Mouse (Mus musculus) liver, embryonic 14.5 days (tissue): ENCODE data around the gene Sult2a6. TPM values are rescaled to one million over a fixed set of nuclear protein-coding genes. Genes with fewer than 3 reads are reported as not detected.

Experiments used
- ATAC-seq: fragments of 200-750 bp; cut with Nextera tagmentation; 2 replicates; pipeline ENCODE4 v1.8.0; 2017; ENCODE audit warnings: moderate number of reproducible peaks, mild to moderate bottlenecking, moderate library complexity; ENCODE audit not compliant: insufficient read depth
- DNase-seq, 3 experiments: peaks; one replicate each; pipeline ENCODE4 v3.0.0-alpha.2; 2012 to 2013; ENCODE audit warnings: low read depth in 3 of 3, low spot score in 3 of 3
- H3K27ac ChIP-seq: fragments of 300-500 bp; sonication (generic); 2 replicates; pipeline ENCODE4 v1.5.1; 2014; ENCODE audit warnings: moderate library complexity, mild to moderate bottlenecking, control low read depth, inconsistent platforms
- H3K27me3 ChIP-seq: fragments of 300-500 bp; sonication (generic); 2 replicates; pipeline ENCODE4 v1.6.1; 2014; ENCODE audit warnings: mild to moderate bottlenecking, low read length, moderate library complexity; ENCODE audit not compliant: control insufficient read depth, insufficient read depth
- H3K36me3 ChIP-seq: fragments of 300-500 bp; sonication (generic); replicated peaks from 2 replicates; pipeline ENCODE4 v1.6.1; 2014; ENCODE audit warnings: low read depth; ENCODE audit not compliant: control insufficient read depth, insufficient read depth
- H3K4me1 ChIP-seq, 2 experiments: fragments of 200-500 bp in 1 of 2; fragments of 300-500 bp in 1 of 2; sonication (generic) in 1 of 2; replicated peaks; 2 replicates each; pipeline ENCODE4 v1.6.1; 2012 to 2014; ENCODE audit warnings: antibody characterized with exemption in 1 of 2, inconsistent platforms in 1 of 2, low read length in 1 of 2; ENCODE audit not compliant: control insufficient read depth in 2 of 2, insufficient read depth in 2 of 2
- H3K4me2 ChIP-seq: fragments of 300-500 bp; sonication (generic); 2 replicates; pipeline ENCODE4 v1.6.1; 2014; ENCODE audit warnings: low read depth, mild to moderate bottlenecking, control low read depth, moderate library complexity
- H3K4me3 ChIP-seq, 2 experiments: fragments of 200-500 bp in 1 of 2; fragments of 300-500 bp in 1 of 2; sonication (generic) in 1 of 2; 2 replicates each; pipeline ENCODE4 v1.5.1; 2012 to 2014; ENCODE audit warnings: low read depth in 2 of 2, low read length in 2 of 2, mild to moderate bottlenecking in 2 of 2, control low read depth in 1 of 2, inconsistent platforms in 1 of 2, moderate library complexity in 1 of 2; ENCODE audit not compliant: insufficient read depth in 1 of 2
- H3K9ac ChIP-seq: fragments of 300-500 bp; sonication (generic); replicated peaks from 2 replicates; pipeline ENCODE4 v1.6.1; 2014; ENCODE audit warnings: mild to moderate bottlenecking, control low read depth, moderate library complexity
- H3K9me3 ChIP-seq: fragments of 300-500 bp; sonication (generic); 2 replicates; pipeline ENCODE4 v1.6.1; 2016; ENCODE audit warnings: low read length, mixed read lengths; ENCODE audit not compliant: control insufficient read depth
- CTCF ChIP-seq: IDR thresholded peaks from 2 replicates; pipeline ENCODE4 v1.5.1; 2016; ENCODE audit warnings: antibody characterized with exemption, low read depth, control low read depth
- EP300 ChIP-seq: IDR thresholded peaks from 2 replicates; pipeline ENCODE4 v1.6.1; 2016; ENCODE audit warnings: antibody characterized with exemption, low read depth
- WGBS: fragments of 180-500 bp; shearing (Covaris S2); extraction: QIAGEN DNeasy Blood & Tissue Kit; methylation state at CpG from one replicate; pipeline ENCODE4 v1.1.7; 2014; ENCODE audit not compliant: insufficient replicate concordance; 5-methylcytosine and 5-hydroxymethylcytosine counted together
- polyA plus RNA-seq, 2 experiments: library from polyadenylated mRNA; depleted of rRNA in 1 of 2; stranded (reverse) in 1 of 2; unstranded in 1 of 2; fragments of >200 nt; fragmentation: Nextera tagmentation in 1 of 2; extraction: Ambion mirVana in 1 of 2; gene quantifications; 2 replicates each; pipeline versions ENCODE4 v1.2.1 to v1.2.3; 2012 to 2014

Gene Sult2a6
- polyA plus RNA-seq (2012; rRNA removed): not detected in 2 replicates
- polyA plus RNA-seq (2014; fragmentation: Nextera tagmentation; extraction: Ambion mirVana): 0.24 TPM in 1 of 2 replicates, not detected in the other

DNA sequence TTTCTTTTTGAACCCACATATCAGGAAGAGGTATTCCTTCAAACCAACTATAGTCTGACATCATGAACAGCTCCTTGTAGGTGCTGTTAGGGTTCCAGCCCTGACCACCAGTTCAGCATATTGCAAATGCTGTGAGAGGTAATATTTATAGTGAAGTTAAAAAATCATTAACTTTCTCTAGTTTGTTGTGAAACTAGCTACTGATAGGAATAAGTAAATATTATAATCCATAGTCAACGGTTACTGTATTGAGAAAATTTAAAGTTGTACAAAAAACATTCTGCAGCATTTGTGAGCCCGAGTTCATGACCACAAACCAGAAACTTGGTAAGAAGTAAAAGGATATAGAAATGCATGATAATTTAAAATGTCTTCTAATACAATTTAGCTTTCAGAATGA lies at the start of gene Sult2a6:
Gene Sult2a6 (minus strand): TSS at position 101 of the 400 bp plus-strand sequence.
- no peak for DNase-seq
- Histone ChIP-seq H3K36me3 (no peaks in the 10 kb centered on the region), H3K27ac (no peak within 1 kb of the TSS), H3K27me3 (no peaks in the 10 kb centered on the region), H3K9ac (no peak within 1 kb of the TSS), H3K4me1 (no peaks in the 10 kb centered on the region), H3K4me2 (no peak within 1 kb of the TSS), H3K9me3 (no peaks in the 10 kb centered on the region), H3K4me3 (no peak within 1 kb of the TSS)
- ATAC-seq: no peak
- WGBS: 43% methylated on average over 2 of the region's 2 CpGs
- TF ChIP-seq CTCF: no peak
- no peak for TF ChIP-seq EP300

- Histone ChIP-seq H3K27ac (no peak overlapping the region), H3K9me3 (no peaks in the 10 kb centered on the region), H3K9ac (no peak overlapping the region), H3K4me3 (no peak overlapping the region), H3K27me3 (no peaks in the 10 kb centered on the region), H3K4me2 (no peak overlapping the region), H3K36me3 (no peaks in the 10 kb centered on the region), H3K4me1 (no peaks in the 10 kb centered on the region)
- DNase-seq (no peak), ATAC-seq (no peak)
- TF ChIP-seq CTCF: no peak
- TF ChIP-seq EP300: no peak
These were observed 39.4 kb downstream of the Sult2a6 start for GRCm38 (mm10) chr7:14215231-14215630.

DNA sequence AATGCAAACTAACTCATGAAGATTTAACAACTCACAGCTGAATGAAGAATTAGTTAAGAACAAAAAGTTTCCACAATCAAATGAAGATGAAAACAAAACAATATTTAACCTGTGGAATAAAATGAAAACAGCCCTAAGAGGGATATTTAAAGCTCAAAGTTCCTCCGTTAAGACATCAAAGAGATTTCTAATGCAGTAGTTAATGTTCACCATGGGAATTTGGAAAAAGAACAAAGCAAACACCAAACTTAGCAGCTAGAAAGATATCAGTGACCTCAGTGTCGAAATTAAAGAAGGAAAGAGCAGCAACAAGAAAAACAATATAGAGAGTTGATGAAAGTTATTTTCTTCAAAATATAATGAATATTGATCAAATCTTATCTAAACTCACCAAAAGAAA lies 51.3 kb downstream of the Sult2a6 start:
- no peaks in the 10 kb centered on the region for H3K9me3 ChIP-seq
- DNase-seq (peak in 1 of 3 experiments; percentile 1), ATAC-seq (no peak)
- H3K27me3 ChIP-seq: no peaks in the 10 kb centered on the region
- H3K4me3 ChIP-seq: no peak overlapping the region
- 43% methylated on average over 2 of the region's 2 CpGs for WGBS
- no peak overlapping the region for H3K9ac ChIP-seq
- no peak overlapping the region for H3K4me2 ChIP-seq
- no peaks in the 10 kb centered on the region for H3K4me1 ChIP-seq
- no peak overlapping the region for H3K27ac ChIP-seq
- H3K36me3 ChIP-seq: no peaks in the 10 kb centered on the region
- TF ChIP-seq EP300: no peak
- no peak for TF ChIP-seq CTCF

GRCm38 (mm10) chr7:14202487-14202886 lies 52.2 kb downstream of the Sult2a6 start:
- no peak for ATAC-seq
- Histone ChIP-seq H3K36me3 (no peaks in the 10 kb centered on the region), H3K4me1 (no peaks in the 10 kb centered on the region), H3K27me3 (no peaks in the 10 kb centered on the region), H3K27ac (no peak overlapping the region), H3K4me3 (no peak overlapping the region), H3K9ac (no peak overlapping the region), H3K4me2 (no peak overlapping the region), H3K9me3 (no peaks in the 10 kb centered on the region)
- TF ChIP-seq CTCF (no peak), EP300 (no peak)
- DNase-seq: no peak

Other genes starting within 250 kb of the Sult2a6 start
- 0.07 and 0.09 TPM in 2 replicates for gene Sult2a3, start 131.8 kb downstream of the Sult2a6 start, polyA plus RNA-seq (2012; rRNA removed)
- gene Sult2a3, start 131.8 kb downstream of the Sult2a6 start, polyA plus RNA-seq (2014; fragmentation: Nextera tagmentation; extraction: Ambion mirVana): 0.23 TPM in 1 of 2 replicates, not detected in the other
- not detected in 2 replicates for gene Obox8, start 78.7 kb upstream of the Sult2a6 start, polyA plus RNA-seq (2012; rRNA removed)
- not detected in 2 replicates for gene Obox8, start 78.7 kb upstream of the Sult2a6 start, polyA plus RNA-seq (2014; fragmentation: Nextera tagmentation; extraction: Ambion mirVana)
- gene Sult2a8, start 191.9 kb upstream of the Sult2a6 start, polyA plus RNA-seq (2012; rRNA removed): 1.2 and 2.2 TPM in 2 replicates
- gene Sult2a8, start 191.9 kb upstream of the Sult2a6 start, polyA plus RNA-seq (2014; fragmentation: Nextera tagmentation; extraction: Ambion mirVana): 4.2 and 5.1 TPM in 2 replicates
- gene Sult2a7, start 239.4 kb upstream of the Sult2a6 start, polyA plus RNA-seq (2012; rRNA removed): not detected in 2 replicates
- gene Sult2a7, start 239.4 kb upstream of the Sult2a6 start, polyA plus RNA-seq (2014; fragmentation: Nextera tagmentation; extraction: Ambion mirVana): not detected in 2 replicates